Mouse (Mus musculus) MEL (cell line): ENCODE data around the gene Dnaja2. TPM values are rescaled to one million over a fixed set of nuclear protein-coding genes. Genes with fewer than 3 reads are reported as not detected.

Experiments used
- DNase-seq: peaks from one replicate; pipeline ENCODE4 v3.0.0; 2011; ENCODE audit warnings: low read depth, low spot score
- H3K27ac ChIP-seq: 2 replicates; pipeline ENCODE4 v1.5.1; 2012; ENCODE audit warnings: low read depth, mild to moderate bottlenecking, control low read depth, low read length, moderate library complexity; ENCODE audit not compliant: control insufficient read depth
- H3K27me3 ChIP-seq, 2 experiments: fragments of 150-350 bp in 1 of 2; sonication (generic) in 1 of 2; 2 replicates each; pipeline ENCODE4 v1.6.1; 2012; ENCODE audit warnings: low read length in 2 of 2, mild to moderate bottlenecking in 2 of 2, improper control_type of control experiment in 1 of 2, moderate library complexity in 1 of 2; ENCODE audit not compliant: insufficient read depth in 2 of 2, control insufficient read depth in 1 of 2
- H3K36me3 ChIP-seq, 2 experiments: 2 replicates each; pipeline ENCODE4 v1.6.1; 2012 to 2014; ENCODE audit warnings: low read length in 2 of 2, improper control_type of control experiment in 1 of 2, inconsistent platforms in 1 of 2, mild to moderate bottlenecking in 1 of 2; ENCODE audit not compliant: insufficient read depth in 2 of 2, control insufficient read depth in 1 of 2
- H3K4me1 ChIP-seq, 2 experiments: fragments of 150-350 bp in 1 of 2; sonication (generic) in 1 of 2; 2 replicates each; pipeline ENCODE4 v1.6.1; 2012; ENCODE audit warnings: low read length in 2 of 2, improper control_type of control experiment in 1 of 2, mild to moderate bottlenecking in 1 of 2; ENCODE audit not compliant: insufficient read depth in 2 of 2, control insufficient read depth in 1 of 2
- H3K4me3 ChIP-seq, 2 experiments: fragments of 150-350 bp in 1 of 2; sonication (generic) in 1 of 2; 2 replicates each; pipeline ENCODE4 v1.5.1; 2012; ENCODE audit warnings: low read depth in 2 of 2, low read length in 2 of 2, mild to moderate bottlenecking in 2 of 2, moderate library complexity in 2 of 2, control low read depth in 1 of 2, improper control_type of control experiment in 1 of 2; ENCODE audit not compliant: control insufficient read depth in 1 of 2, insufficient read depth in 1 of 2
- H3K79me2 ChIP-seq: 2 replicates; pipeline ENCODE4 v1.6.1; 2012; ENCODE audit warnings: mild to moderate bottlenecking, low read length, moderate library complexity; ENCODE audit not compliant: control insufficient read depth, poor library complexity, insufficient read depth
- H3K9ac ChIP-seq: 2 replicates; pipeline ENCODE4 v1.6.1; 2012; ENCODE audit warnings: low read depth, mild to moderate bottlenecking, control low read depth, low read length, moderate library complexity; ENCODE audit not compliant: control insufficient read depth, poor library complexity, severe bottlenecking
- H3K9me3 ChIP-seq: fragments of 150-350 bp; sonication (generic); replicated peaks from 2 replicates; pipeline ENCODE4 v1.6.1; 2012; ENCODE audit warnings: mild to moderate bottlenecking, low read length, improper control_type of control experiment, moderate library complexity; ENCODE audit not compliant: insufficient read depth
- CHD1 ChIP-seq: IDR thresholded peaks from 2 replicates; pipeline ENCODE4 v1.6.1; 2012; ENCODE audit warnings: low read depth, mild to moderate bottlenecking, inconsistent platforms, low read length, improper control_type of control experiment
- EP300 ChIP-seq, 2 experiments: IDR thresholded peaks; 2 replicates each; pipeline ENCODE4 v1.6.1; 2011; ENCODE audit warnings: improper control_type of control experiment in 2 of 2, low read length in 2 of 2, low read depth in 1 of 2, mild to moderate bottlenecking in 1 of 2
- ETS1 ChIP-seq: IDR thresholded peaks from 2 replicates; pipeline ENCODE4 v1.6.1; 2012; ENCODE audit warnings: low read depth, mild to moderate bottlenecking, inconsistent platforms, low read length, improper control_type of control experiment, moderate library complexity
- KAT2A ChIP-seq: conservative IDR thresholded peaks from 2 replicates; pipeline ENCODE4 v1.6.1; 2012; ENCODE audit warnings: low read depth, low read length, improper control_type of control experiment, inconsistent platforms
- MAFK ChIP-seq: IDR thresholded peaks from 2 replicates; pipeline ENCODE4 v1.6.1; 2011; ENCODE audit warnings: low read depth, mild to moderate bottlenecking, low read length, improper control_type of control experiment, borderline replicate concordance
- MAZ ChIP-seq: IDR thresholded peaks from 2 replicates; pipeline ENCODE4 v1.6.1; 2012; ENCODE audit warnings: low read depth, mild to moderate bottlenecking, inconsistent platforms, low read length, improper control_type of control experiment
- MYC ChIP-seq: IDR thresholded peaks from 2 replicates; pipeline ENCODE4 v1.6.1; 2011; ENCODE audit warnings: low read depth, mild to moderate bottlenecking, low read length, improper control_type of control experiment, moderate library complexity
- NELFE ChIP-seq: IDR thresholded peaks from 2 replicates; pipeline ENCODE4 v1.6.1; 2011; ENCODE audit warnings: low read depth, low read length, improper control_type of control experiment
- POLR2AphosphoS5 ChIP-seq: IDR thresholded peaks from 2 replicates; pipeline ENCODE4 v1.6.1; 2012; ENCODE audit warnings: low read depth, borderline replicate concordance, mild to moderate bottlenecking, inconsistent platforms, low read length, moderate library complexity, mixed read lengths
- RCOR1 ChIP-seq: IDR thresholded peaks from 2 replicates; pipeline ENCODE4 v1.6.1; 2012; ENCODE audit warnings: low read depth, mild to moderate bottlenecking, inconsistent platforms, low read length, improper control_type of control experiment
- SIN3A ChIP-seq: IDR thresholded peaks from 2 replicates; pipeline ENCODE4 v1.6.1; 2012; ENCODE audit warnings: low read length, improper control_type of control experiment, inconsistent platforms
- SMC3 ChIP-seq: IDR thresholded peaks from 2 replicates; pipeline ENCODE4 v1.6.1; 2011; ENCODE audit warnings: low read depth, low read length, improper control_type of control experiment
- TAL1 ChIP-seq: IDR thresholded peaks from 2 replicates; pipeline ENCODE4 v1.6.1; 2012; ENCODE audit warnings: mild to moderate bottlenecking, inconsistent platforms, low read length, moderate library complexity, mixed read lengths
- TBP ChIP-seq: IDR thresholded peaks from 2 replicates; pipeline ENCODE4 v1.8.0; 2011; ENCODE audit warnings: low read depth, low read length, improper control_type of control experiment
- TCF12 ChIP-seq: IDR thresholded peaks from 2 replicates; pipeline ENCODE4 v1.6.1; 2014; ENCODE audit warnings: low read depth, mild to moderate bottlenecking, inconsistent platforms, low read length, improper control_type of control experiment, moderate library complexity
- UBTF ChIP-seq: IDR thresholded peaks from 2 replicates; pipeline ENCODE4 v1.6.1; 2012; ENCODE audit warnings: low read depth, mild to moderate bottlenecking, inconsistent platforms, low read length, improper control_type of control experiment, moderate library complexity, borderline replicate concordance; ENCODE audit not compliant: insufficient read depth
- ZKSCAN1 ChIP-seq: IDR thresholded peaks from 2 replicates; pipeline ENCODE4 v1.6.1; 2012; ENCODE audit warnings: low read depth, mild to moderate bottlenecking, inconsistent platforms, low read length, improper control_type of control experiment, moderate library complexity
- polyA plus RNA-seq, 2 experiments: library from polyadenylated mRNA; stranded (reverse) in 1 of 2; unstranded in 1 of 2; fragments of >175 nt in 1 of 2; fragments of >200 nt in 1 of 2; gene quantifications; 2 replicates each; pipeline versions ENCODE4 v1.2.1 to v1.2.4; 2012; ENCODE audit warnings: low replicate concordance in 2 of 2, low read depth in 1 of 2; ENCODE audit not compliant: insufficient read length in 2 of 2, insufficient read depth in 1 of 2, missing spikeins in 1 of 2
- total RNA-seq: library from RNA; depleted of rRNA; stranded (reverse); fragments of 300-350 nt; gene quantifications from 2 replicates; pipeline ENCODE4 v1.2.3, GENCODE M21; 2012

Dnaja2 gene
- total and polyA plus RNA-seq, 3 experiments: 189 to 307 TPM; not detected in 1

DNA sequence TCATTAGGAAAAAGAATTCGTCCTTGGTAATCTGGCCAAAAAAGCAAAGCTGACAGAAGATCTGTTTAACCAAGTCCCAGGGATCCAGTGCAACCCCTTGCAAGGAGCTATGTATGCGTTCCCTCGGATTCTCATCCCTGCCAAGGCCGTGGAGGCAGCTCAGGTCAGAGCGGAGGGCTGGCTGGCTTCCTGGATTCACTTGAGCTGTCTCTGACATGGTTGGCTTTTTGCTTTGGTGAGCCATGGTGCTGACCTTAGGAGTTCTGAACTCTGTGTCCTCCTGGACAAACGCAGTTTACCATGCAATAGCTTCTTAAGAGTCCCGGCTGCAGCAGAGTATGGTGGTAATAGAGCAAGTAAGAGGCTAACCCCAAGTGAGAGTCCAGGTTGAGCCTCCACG lies 33.8 kb downstream of the Dnaja2 start:
- no peak for TF ChIP-seq RCOR1
- TF ChIP-seq, all 39 proteins: peak for 0

GRCm38 (mm10) chr8:85520586-85520985 lies 34.6 kb downstream of the Dnaja2 start:
- Histone ChIP-seq H3K4me1 (no peaks in the 10 kb centered on the region), H3K79me2 (no peaks in the 10 kb centered on the region), H3K9ac (no peak overlapping the region), H3K27me3 (no peaks in the 10 kb centered on the region), H3K9me3 (no peaks in the 10 kb centered on the region), H3K36me3 (no peaks in the 10 kb centered on the region; a peak in 1 of 4 replicates), H3K4me3 (no peak overlapping the region), H3K27ac (no peak overlapping the region)
- no peak for DNase-seq
- no peak for TF ChIP-seq CHD1
- no peak for TF ChIP-seq TBP
- TF ChIP-seq KAT2A: no peak
- no peak for TF ChIP-seq NELFE
- no peak for TF ChIP-seq SIN3A
- TF ChIP-seq RCOR1: no peak

More for the DNA sequence above, 33.8 kb downstream of the Dnaja2 start:
- no peak overlapping the region for H3K27ac ChIP-seq
- no peak for DNase-seq
- no peaks in the 10 kb centered on the region; a peak in 1 of 4 replicates for H3K36me3 ChIP-seq
- no peaks in the 10 kb centered on the region for H3K9me3 ChIP-seq
- no peak overlapping the region for H3K4me3 ChIP-seq
- no peak overlapping the region for H3K9ac ChIP-seq
- H3K27me3 ChIP-seq: no peaks in the 10 kb centered on the region
- H3K4me1 ChIP-seq: no peaks in the 10 kb centered on the region
- H3K79me2 ChIP-seq: no peaks in the 10 kb centered on the region

- Histone ChIP-seq H3K9ac (no peak overlapping the region), H3K4me1 (no peaks in the 10 kb centered on the region), H3K9me3 (no peaks in the 10 kb centered on the region), H3K27ac (no peak overlapping the region), H3K4me3 (no peak overlapping the region), H3K79me2 (no peaks in the 10 kb centered on the region), H3K36me3 (no peaks in the 10 kb centered on the region; a peak in 1 of 4 replicates), H3K27me3 (no peaks in the 10 kb centered on the region)
- TF ChIP-seq MAFK (no peak), TAL1 (no peak), POLR2AphosphoS5 (no peak), SMC3 (no peak), MYC (no peak), ETS1 (no peak), EP300 (IDR thresholded peaks at IDR 0.05; ENCODE audit: low read depth in 1 of 2, low read length in 2 of 2) (no peak), CHD1 (no peak), ZKSCAN1 (no peak), MAZ (no peak), UBTF (no peak), TBP (no peak), TCF12 (no peak), RCOR1 (no peak), SIN3A (no peak)
- DNase-seq: no peak
These were observed 37.2 kb downstream of the Dnaja2 start for GRCm38 (mm10) chr8:85517956-85518355.
